Mouse (Mus musculus) embryonic fibroblast, embryonic 13.5 days (primary cell): ENCODE measurements at regions not wholly inside any gene's neighbourhood (a gene's known extent, or its start where the extent isn't known, plus 50 kb on each side); places are given as distances from the start of the nearest gene placed in this dataset.
"Not testable (repeated sequence)": the region's sequence is repeated elsewhere in the genome, so short reads cannot be mapped to it uniquely, and the experiment has no call there.

ENCODE experiments used
- H3K27ac ChIP-seq: 2 replicates; pipeline ENCODE4 v1.5.1; 2012; ENCODE audit warnings: low read length, control low read depth, inconsistent platforms; ENCODE audit not compliant: insufficient read depth
- H3K4me1 ChIP-seq: 2 replicates; pipeline ENCODE4 v1.6.1; 2011; ENCODE audit warnings: low read length; ENCODE audit not compliant: control insufficient read depth, insufficient read depth
- H3K4me3 ChIP-seq: 2 replicates; pipeline ENCODE4 v1.5.1; 2011; ENCODE audit warnings: mild to moderate bottlenecking, control low read depth, low read length; ENCODE audit not compliant: insufficient read depth
- CTCF ChIP-seq: IDR thresholded peaks from 2 replicates; pipeline ENCODE4 v1.5.1; 2011; ENCODE audit warnings: mild to moderate bottlenecking, control low read depth, low read length, moderate library complexity, borderline replicate concordance; ENCODE audit not compliant: insufficient read depth
- POLR2A ChIP-seq: IDR thresholded peaks from 2 replicates; pipeline ENCODE4 v1.6.1; 2011; ENCODE audit warnings: low read depth, mild to moderate bottlenecking, control low read depth, low read length, moderate library complexity

- no peak for TF ChIP-seq POLR2A
- TF ChIP-seq CTCF = no peak
These were observed 359.7 kb upstream of the Zfp960 start for GRCm38 (mm10) chr17:16704199-16704598.

GRCm38 (mm10) chr17:16705890-16706289, 358.0 kb upstream of the Zfp960 start:
- TF ChIP-seq CTCF (no peak), POLR2A (no peak)
- H3K27ac ChIP-seq = no peak overlapping the region

More at GRCm38 (mm10) chr17:16704199-16704598, 359.7 kb upstream of the Zfp960 start:
- Histone ChIP-seq H3K4me3 (no peak overlapping the region), H3K4me1 (no peaks in the 10 kb centered on the region), H3K27ac (no peak overlapping the region)

GRCm38 (mm10) chr17:16726904-16727303, 337.0 kb upstream of the Zfp960 start:
- Histone ChIP-seq H3K4me3 (no peak overlapping the region), H3K4me1 (no peaks in the 10 kb centered on the region), H3K27ac (no peak overlapping the region)
- TF ChIP-seq POLR2A (no peak), CTCF (no peak)

More at GRCm38 (mm10) chr17:16705890-16706289, 358.0 kb upstream of the Zfp960 start:
- H3K4me1 ChIP-seq = no peaks in the 10 kb centered on the region
- no peak overlapping the region for H3K4me3 ChIP-seq

GRCm38 (mm10) chr17:16753090-16753489, 310.8 kb upstream of the Zfp960 start:
- Histone ChIP-seq H3K4me1 (no peaks in the 10 kb centered on the region), H3K27ac (no peak overlapping the region), H3K4me3 (no peak overlapping the region)
- TF ChIP-seq CTCF (no peak), POLR2A (no peak)

GRCm38 (mm10) chr17:16770587-16770986, 293.3 kb upstream of the Zfp960 start:
- not testable (repeated sequence) for H3K4me3 ChIP-seq, H3K4me1 ChIP-seq, H3K27ac ChIP-seq

- Histone ChIP-seq H3K4me1 (no peaks in the 10 kb centered on the region), H3K4me3 (no peak overlapping the region), H3K27ac (no peak overlapping the region)
- TF ChIP-seq CTCF (no peak), POLR2A (no peak)
These were observed 265.6 kb upstream of the Zfp960 start for GRCm38 (mm10) chr17:16798316-16798715.

- H3K4me3 ChIP-seq = no peak overlapping the region
- H3K27ac ChIP-seq = no peak overlapping the region
- H3K4me1 ChIP-seq = no peaks in the 10 kb centered on the region
- no peak for TF ChIP-seq POLR2A
- TF ChIP-seq CTCF = no peak
These were observed 258.9 kb upstream of the Zfp960 start for GRCm38 (mm10) chr17:16804986-16805385.

GRCm38 (mm10) chr17:16818421-16818820, 245.5 kb upstream of the Zfp960 start:
- Histone ChIP-seq H3K27ac (no peak overlapping the region), H3K4me3 (no peak overlapping the region), H3K4me1 (no peaks in the 10 kb centered on the region)
- no peak for TF ChIP-seq POLR2A
- TF ChIP-seq CTCF = no peak

GRCm38 (mm10) chr17:16821716-16822115, 242.2 kb upstream of the Zfp960 start:
- Histone ChIP-seq H3K27ac (no peak overlapping the region), H3K4me3 (no peak overlapping the region), H3K4me1 (no peaks in the 10 kb centered on the region)
- TF ChIP-seq CTCF (no peak), POLR2A (no peak)

- no peak for TF ChIP-seq CTCF
- Histone ChIP-seq H3K4me1 (no peaks in the 10 kb centered on the region), H3K27ac (no peak overlapping the region)
These were observed 224.8 kb upstream of the Zfp960 start for GRCm38 (mm10) chr17:16839152-16839551.

GRCm38 (mm10) chr17:16860771-16861170, 203.1 kb upstream of the Zfp960 start:
- Histone ChIP-seq H3K4me1 (no peaks in the 10 kb centered on the region), H3K4me3 (no peak overlapping the region)
- TF ChIP-seq CTCF (no peak), POLR2A (no peak)

More at GRCm38 (mm10) chr17:16839152-16839551, 224.8 kb upstream of the Zfp960 start:
- H3K4me3 ChIP-seq = no peak overlapping the region

More at GRCm38 (mm10) chr17:16860771-16861170, 203.1 kb upstream of the Zfp960 start:
- H3K27ac ChIP-seq = no peak overlapping the region
